Mouse (Mus musculus) liver, embryonic 12.5 days (tissue): ENCODE results near the gene Rab3b. TPM values are rescaled to one million over a fixed set of nuclear protein-coding genes. Genes with fewer than 3 reads are reported as not detected.

Source experiments
- ATAC-seq: fragments of 200-750 bp; cut with Nextera tagmentation; 2 replicates; pipeline ENCODE4 v1.8.0; 2017; ENCODE audit warnings: moderate number of reproducible peaks, mild to moderate bottlenecking, moderate library complexity
- H3K27ac ChIP-seq: fragments of 300-500 bp; sonication (generic); 2 replicates; pipeline ENCODE4 v1.5.1; 2016; ENCODE audit warnings: mild to moderate bottlenecking
- H3K27me3 ChIP-seq: fragments of 300-500 bp; sonication (generic); replicated peaks from 2 replicates; pipeline ENCODE4 v1.6.1; 2016; ENCODE audit warnings: mild to moderate bottlenecking, moderate library complexity
- H3K36me3 ChIP-seq: fragments of 300-500 bp; sonication (generic); 2 replicates; pipeline ENCODE4 v1.6.1; 2016; ENCODE audit warnings: mild to moderate bottlenecking, moderate library complexity
- H3K4me1 ChIP-seq: fragments of 300-500 bp; sonication (generic); 2 replicates; pipeline ENCODE4 v1.6.1; 2016
- H3K4me2 ChIP-seq: fragments of 300-500 bp; sonication (generic); 2 replicates; pipeline ENCODE4 v1.6.1; 2016; ENCODE audit warnings: mild to moderate bottlenecking, moderate library complexity
- H3K4me3 ChIP-seq: fragments of 300-500 bp; sonication (generic); 2 replicates; pipeline ENCODE4 v1.5.1; 2016; ENCODE audit warnings: mild to moderate bottlenecking, moderate library complexity
- H3K9ac ChIP-seq: fragments of 300-500 bp; sonication (generic); 2 replicates; pipeline ENCODE4 v1.6.1; 2016; ENCODE audit warnings: mild to moderate bottlenecking, moderate library complexity
- H3K9me3 ChIP-seq: fragments of 300-500 bp; sonication (generic); replicated peaks from 2 replicates; pipeline ENCODE4 v1.6.1; 2016; ENCODE audit warnings: mild to moderate bottlenecking, moderate library complexity
- WGBS: fragments of 180-500 bp; shearing (Covaris S2); methylation state at CpG from one replicate; pipeline ENCODE4 v1.1.7; 2016; ENCODE audit not compliant: insufficient replicate concordance; 5-methylcytosine and 5-hydroxymethylcytosine counted together
- polyA plus RNA-seq: library from polyadenylated mRNA; unstranded; fragments of >200 nt; fragmentation: Nextera tagmentation; extraction: Ambion mirVana; gene quantifications from 2 replicates; pipeline ENCODE4 v1.2.1, GENCODE M21; 2016

The Rab3b gene
- 3.5 and 4.0 TPM in 2 replicates for polyA plus RNA-seq

GRCm38 (mm10) chr4:108878963-108879822 lies at the start of gene Rab3b:
Gene Rab3b (plus strand): TSS chr4:108879063.
- peak within 1 kb of the TSS; percentile 63 for H3K9ac ChIP-seq
- WGBS = 3% methylated on average over 46 of the region's 46 CpGs
- peaks cover 15% of the 10 kb centered on the region for H3K4me1 ChIP-seq
- H3K27me3 ChIP-seq = peaks cover 32% of the 10 kb centered on the region
- no peaks in the 10 kb centered on the region for H3K9me3 ChIP-seq
- no peaks in the 10 kb centered on the region for H3K36me3 ChIP-seq
- H3K27ac ChIP-seq = no peak within 1 kb of the TSS
- H3K4me2 ChIP-seq = peak within 1 kb of the TSS; percentile 92
- H3K4me3 ChIP-seq = peak within 1 kb of the TSS; percentile 58
- peak; percentile 96 for ATAC-seq

GRCm38 (mm10) chr4:108830698-108831097 lies 48.2 kb upstream of the Rab3b start:
- Histone ChIP-seq H3K27ac (no peak overlapping the region), H3K4me1 (peaks cover 28% of the 10 kb centered on the region), H3K27me3 (no peaks in the 10 kb centered on the region), H3K9ac (no peak overlapping the region), H3K36me3 (peaks cover 43% of the 10 kb centered on the region), H3K9me3 (no peaks in the 10 kb centered on the region), H3K4me3 (no peak overlapping the region), H3K4me2 (no peak overlapping the region)
- 92% methylated on average over 1 of the region's 1 CpGs for WGBS
- ATAC-seq = no peak

GRCm38 (mm10) chr4:108832916-108833827 lies 45.7 kb upstream of the Rab3b start, which contains the start of gene Btf3l4:
Gene Btf3l4 (minus strand): TSS chr4:108833614.
- peak within 1 kb of the TSS; percentile 94 for H3K4me2 ChIP-seq
- no peaks in the 10 kb centered on the region for H3K9me3 ChIP-seq
- peaks cover 39% of the 10 kb centered on the region for H3K4me1 ChIP-seq
- peak; percentile 96 for ATAC-seq
- H3K4me3 ChIP-seq = peak within 1 kb of the TSS; percentile 97
- peak within 1 kb of the TSS; percentile 97 for H3K9ac ChIP-seq
- H3K27me3 ChIP-seq = no peaks in the 10 kb centered on the region
- under 1% methylated on average over 61 of the region's 73 CpGs for WGBS
- peak within 1 kb of the TSS; percentile 94 for H3K27ac ChIP-seq
- H3K36me3 ChIP-seq = peaks cover 22% of the 10 kb centered on the region

GRCm38 (mm10) chr4:108833828-108834114 lies 45.1 kb upstream of the Rab3b start:
- Histone ChIP-seq H3K9me3 (no peaks in the 10 kb centered on the region), H3K27me3 (no peaks in the 10 kb centered on the region), H3K4me1 (peaks cover 39% of the 10 kb centered on the region), H3K27ac (peak overlapping the region; percentile 94), H3K36me3 (peaks cover 16% of the 10 kb centered on the region), H3K9ac (peak overlapping the region; percentile 97), H3K4me3 (peak overlapping the region; percentile 97), H3K4me2 (peak overlapping the region; percentile 94)
- ATAC-seq = no peak; the same call in 1 of the 2 replicates
- WGBS = under 1% methylated on average over 6 of the region's 6 CpGs

GRCm38 (mm10) chr4:108834115-108834970 lies 44.5 kb upstream of the Rab3b start, which contains the start of gene Txndc12:
Gene Txndc12 (plus strand): TSS chr4:108834601.
- under 1% methylated on average over 34 of the region's 34 CpGs for WGBS
- Histone ChIP-seq H3K27me3 (no peaks in the 10 kb centered on the region), H3K4me3 (peak within 1 kb of the TSS; percentile 97), H3K9ac (peak within 1 kb of the TSS; percentile 97), H3K36me3 (peaks cover 11% of the 10 kb centered on the region), H3K4me2 (peak within 1 kb of the TSS; percentile 94), H3K27ac (peak within 1 kb of the TSS; percentile 94), H3K4me1 (peaks cover 39% of the 10 kb centered on the region), H3K9me3 (no peaks in the 10 kb centered on the region)
- peak; percentile 36 for ATAC-seq

- WGBS = 2% methylated on average over 15 of the region's 15 CpGs
- H3K4me1 ChIP-seq = peaks cover 39% of the 10 kb centered on the region
- no peak for ATAC-seq
- peaks cover 5% of the 10 kb centered on the region for H3K36me3 ChIP-seq
- H3K9ac ChIP-seq = peak overlapping the region; percentile 97
- no peaks in the 10 kb centered on the region for H3K9me3 ChIP-seq
- H3K27me3 ChIP-seq = no peaks in the 10 kb centered on the region
- H3K27ac ChIP-seq = peak overlapping the region; percentile 94
- H3K4me2 ChIP-seq = peak overlapping the region; percentile 94
- H3K4me3 ChIP-seq = peak overlapping the region; percentile 97
Measured at GRCm38 (mm10) chr4:108834971-108835311, 43.9 kb upstream of the Rab3b start.

- Histone ChIP-seq H3K27ac (peak overlapping the region; percentile 94), H3K4me1 (peaks cover 39% of the 10 kb centered on the region), H3K9me3 (no peaks in the 10 kb centered on the region), H3K9ac (peak overlapping the region; percentile 97), H3K4me3 (peak overlapping the region; percentile 97), H3K4me2 (peak overlapping the region; percentile 94), H3K27me3 (no peaks in the 10 kb centered on the region), H3K36me3 (no peaks in the 10 kb centered on the region)
- no peak for ATAC-seq
- 65% methylated on average over 3 of the region's 3 CpGs for WGBS
Measured at GRCm38 (mm10) chr4:108835496-108835895, 43.4 kb upstream of the Rab3b start.

GRCm38 (mm10) chr4:108838031-108838430 lies 40.8 kb upstream of the Rab3b start:
- H3K27ac ChIP-seq = no peak overlapping the region
- H3K9me3 ChIP-seq = no peaks in the 10 kb centered on the region
- H3K9ac ChIP-seq = no peak overlapping the region
- H3K4me3 ChIP-seq = no peak overlapping the region
- no peak for ATAC-seq
- H3K4me2 ChIP-seq = no peak overlapping the region
- no peaks in the 10 kb centered on the region for H3K36me3 ChIP-seq
- H3K4me1 ChIP-seq = peaks cover 22% of the 10 kb centered on the region
- 81% methylated on average over 4 of the region's 4 CpGs for WGBS
- no peaks in the 10 kb centered on the region for H3K27me3 ChIP-seq

- no peaks in the 10 kb centered on the region for H3K36me3 ChIP-seq
- H3K27ac ChIP-seq = no peak overlapping the region
- no peaks in the 10 kb centered on the region for H3K27me3 ChIP-seq
- no peak for ATAC-seq
- WGBS = 70% methylated on average over 7 of the region's 7 CpGs
- peaks cover 14% of the 10 kb centered on the region for H3K4me1 ChIP-seq
- H3K9ac ChIP-seq = no peak overlapping the region
- no peak overlapping the region for H3K4me2 ChIP-seq
- no peak overlapping the region for H3K4me3 ChIP-seq
- no peaks in the 10 kb centered on the region for H3K9me3 ChIP-seq
Measured at GRCm38 (mm10) chr4:108841920-108842578, 36.8 kb upstream of the Rab3b start.

- ATAC-seq = no peak
- H3K36me3 ChIP-seq = no peaks in the 10 kb centered on the region
- H3K27me3 ChIP-seq = no peaks in the 10 kb centered on the region
Measured at GRCm38 (mm10) chr4:108843336-108843735, 35.5 kb upstream of the Rab3b start.

More at GRCm38 (mm10) chr4:108843336-108843735, 35.5 kb upstream of the Rab3b start:
- no peak overlapping the region for H3K4me2 ChIP-seq
- no peak overlapping the region for H3K4me3 ChIP-seq
- H3K9ac ChIP-seq = 0 out of 2 replicates have a peak overlapping the region, but pooled peaks have one; percentile 4
- peaks cover 16% of the 10 kb centered on the region for H3K4me1 ChIP-seq
- H3K27ac ChIP-seq = no peak overlapping the region
- H3K9me3 ChIP-seq = no peaks in the 10 kb centered on the region
